Mouse (Mus musculus) naive thymus-derived CD4-positive, alpha-beta T cell, adult 2 months (primary cell): Measurements from ENCODE around the gene Khk.
A peak's percentile ranks its signal among the peaks of the same experiment; 100 is the strongest.

ENCODE experiments used
- DNase-seq: peaks from one replicate; pipeline ENCODE4 v3.0.0-alpha.2; 2011; ENCODE audit warnings: low read depth

The Khk gene

GRCm38 (mm10) chr5:30913060-30913841, 8.0 kb upstream of the Khk start, which contains the start of gene Emilin1:
Gene Emilin1 (plus strand): TSS chr5:30913402.
- no peak for DNase-seq

- DNase-seq, result no peak
These were observed 7.1 kb upstream of the Khk start for GRCm38 (mm10) chr5:30914101-30914635.

GRCm38 (mm10) chr5:30914849-30915248, 6.4 kb upstream of the Khk start:
- no peak for DNase-seq

GRCm38 (mm10) chr5:30915456-30915855, 5.8 kb upstream of the Khk start:
- DNase-seq, result no peak

GRCm38 (mm10) chr5:30915974-30916433, 5.2 kb upstream of the Khk start:
- DNase-seq, result peak; percentile 77

GRCm38 (mm10) chr5:30916841-30917240, 4.4 kb upstream of the Khk start:
- no peak for DNase-seq

- DNase-seq, result no peak
These were observed 3.9 kb upstream of the Khk start for GRCm38 (mm10) chr5:30917348-30917747.

DNA sequence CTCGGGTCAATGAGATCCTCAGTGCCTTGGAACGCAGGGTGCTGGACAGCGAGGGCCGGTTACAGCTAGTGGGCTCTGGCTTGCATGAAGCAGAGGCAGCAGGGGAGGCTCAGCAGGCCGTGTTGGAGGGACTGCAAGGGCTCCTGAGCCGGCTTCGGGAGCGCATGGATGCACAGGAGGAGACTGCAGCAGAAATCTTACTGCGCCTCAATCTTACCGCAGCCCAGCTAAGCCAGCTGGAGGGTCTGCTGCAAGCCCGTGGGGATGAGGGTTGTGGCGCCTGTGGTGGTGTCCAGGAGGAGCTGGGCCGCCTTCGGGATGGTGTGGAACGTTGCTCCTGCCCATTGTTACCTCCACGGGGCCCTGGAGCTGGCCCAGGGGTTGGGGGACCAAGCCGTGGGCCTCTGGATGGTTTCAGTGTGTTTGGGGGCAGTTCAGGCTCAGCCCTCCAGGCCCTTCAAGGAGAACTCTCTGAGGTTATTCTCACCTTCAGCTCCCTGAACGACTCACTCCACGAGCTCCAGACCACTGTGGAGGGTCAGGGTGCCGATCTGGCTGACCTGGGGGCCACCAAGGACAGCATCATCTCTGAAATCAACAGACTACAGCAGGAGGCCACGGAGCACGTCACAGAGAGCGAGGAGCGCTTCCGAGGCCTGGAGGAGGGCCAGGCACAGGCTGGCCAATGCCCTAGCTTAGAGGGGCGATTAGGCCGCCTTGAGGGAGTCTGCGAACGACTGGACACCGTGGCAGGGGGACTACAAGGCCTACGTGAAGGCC, 3.1 kb upstream of the Khk start:
- no peak for DNase-seq

- DNase-seq, result no peak
These were observed 2.5 kb upstream of the Khk start for GRCm38 (mm10) chr5:30918691-30919090.

- no peak for DNase-seq
These were observed 1.2 kb upstream of the Khk start for GRCm38 (mm10) chr5:30919831-30920614.

- DNase-seq, result no peak
These were observed 610 bp upstream of the Khk start for GRCm38 (mm10) chr5:30920621-30921020.

DNA sequence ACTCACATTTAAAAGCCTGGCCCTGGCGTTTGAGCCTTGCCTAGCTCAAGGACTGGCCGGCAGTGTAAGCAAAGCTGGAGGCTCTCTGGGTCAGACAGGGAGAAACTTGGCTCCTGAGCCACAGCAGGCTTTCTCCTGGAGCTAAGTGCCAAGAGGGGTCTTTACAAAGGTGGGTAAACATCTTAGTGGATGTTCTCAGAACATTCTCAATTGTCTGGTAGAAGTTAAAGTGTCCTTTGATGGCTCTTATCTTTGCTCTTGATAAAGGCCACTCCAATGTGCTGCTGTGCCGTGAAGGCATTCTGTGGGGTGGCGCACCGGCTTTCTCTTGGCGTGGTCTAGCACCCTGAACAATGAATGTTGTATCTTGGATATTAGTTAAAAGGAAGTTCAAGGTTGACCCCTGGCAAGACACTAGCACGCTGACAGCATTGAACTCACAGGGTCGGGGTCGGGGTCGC, 1.4 kb downstream of the Khk start:
- no peak for DNase-seq

- DNase-seq, result no peak
These were observed 1.9 kb downstream of the Khk start for GRCm38 (mm10) chr5:30923119-30923518.

- no peak for DNase-seq
These were observed 3.4 kb downstream of the Khk start for GRCm38 (mm10) chr5:30924614-30925013.

DNA sequence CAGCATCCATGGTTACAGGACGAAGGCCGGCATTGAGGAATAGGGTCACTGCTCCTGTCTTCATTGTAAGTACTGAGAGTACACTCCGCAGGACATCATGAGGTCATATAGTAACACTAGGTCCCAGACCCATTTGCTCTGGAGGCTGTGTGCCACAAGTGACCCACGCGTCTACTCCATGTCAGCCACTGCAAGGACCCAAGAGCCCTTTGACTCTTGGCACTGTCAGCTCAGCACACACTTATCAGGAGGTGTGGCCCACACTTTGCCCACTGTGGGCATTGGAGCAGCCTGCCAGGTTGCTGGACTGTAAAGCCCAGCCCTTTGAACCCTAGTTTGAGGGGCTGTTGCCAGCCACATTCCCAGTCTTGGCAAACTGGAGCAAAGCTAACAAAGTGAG, 4.0 kb downstream of the Khk start:
- DNase-seq, result no peak

DNA sequence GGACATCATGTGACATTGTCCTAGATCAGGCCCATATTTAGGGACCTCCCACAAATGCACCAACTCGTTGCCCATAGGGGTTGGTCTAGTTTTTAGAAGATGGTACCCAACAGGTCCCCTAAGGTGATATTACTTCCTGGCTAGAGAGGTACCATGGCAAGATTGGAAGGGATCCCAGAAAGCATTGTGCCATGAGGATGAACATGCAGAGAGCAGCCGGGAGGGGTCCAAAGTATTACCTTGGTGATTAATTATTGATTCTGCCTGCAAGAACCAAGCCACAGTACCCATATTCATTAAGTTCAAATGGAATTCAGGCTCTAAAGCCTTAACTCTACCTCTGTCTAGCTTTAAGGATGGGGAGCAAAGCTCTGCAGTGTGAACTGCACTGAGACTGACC, 4.8 kb downstream of the Khk start:
- no peak for DNase-seq

DNA sequence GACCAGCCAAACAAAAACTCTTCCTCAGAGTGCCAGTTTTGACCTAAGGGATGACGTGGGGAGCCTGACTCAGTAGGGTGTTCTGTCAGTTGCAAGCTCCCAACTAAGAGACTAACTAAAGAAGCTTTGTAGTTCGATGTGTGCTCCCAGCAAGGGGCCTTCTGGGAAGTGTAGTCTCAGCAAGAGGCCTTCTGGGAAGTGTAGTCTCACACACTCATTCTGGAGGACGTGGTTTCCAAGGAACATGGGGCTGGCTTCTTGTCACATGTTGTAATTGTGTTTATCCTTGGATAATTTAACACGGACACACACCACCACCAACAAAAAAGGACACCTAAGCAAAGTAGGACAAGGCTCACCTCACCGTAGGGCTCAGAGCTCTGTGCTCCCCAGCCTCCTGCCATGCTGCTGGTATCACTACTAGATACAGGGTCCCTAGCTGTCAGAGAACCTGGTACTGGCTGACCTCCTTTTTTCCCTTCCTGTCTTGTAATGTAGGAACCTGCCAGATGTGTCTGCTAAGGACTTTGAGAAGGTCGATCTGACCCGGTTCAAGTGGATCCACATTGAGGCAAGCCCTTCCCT, 6.8 kb downstream of the Khk start:
- peak; percentile 23 for DNase-seq

DNA sequence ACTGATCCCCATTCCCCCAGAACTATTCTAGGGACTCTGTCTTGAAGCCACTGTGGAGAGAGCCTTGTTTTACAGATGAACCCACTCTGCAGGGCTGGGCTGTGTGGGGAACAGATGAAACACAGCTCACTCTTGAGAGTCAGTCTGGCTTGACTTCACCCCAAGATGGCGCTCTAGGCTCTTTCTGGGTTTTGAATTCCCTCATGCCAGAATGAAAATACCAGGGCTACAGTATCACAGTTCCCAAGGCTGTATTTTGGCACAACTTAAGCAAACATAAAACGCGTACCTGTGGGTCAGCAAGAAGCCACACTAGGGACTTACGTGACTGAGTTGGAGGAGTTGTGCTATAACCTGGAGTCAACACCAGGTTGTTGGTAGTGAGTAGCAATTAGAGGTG, 8.9 kb downstream of the Khk start:
- peak; percentile 74 for DNase-seq

GRCm38 (mm10) chr5:30930846-30931245, 9.6 kb downstream of the Khk start:
- DNase-seq, result no peak

- DNase-seq, result no peak
These were observed 10.1 kb downstream of the Khk start for GRCm38 (mm10) chr5:30931378-30931777.

DNA sequence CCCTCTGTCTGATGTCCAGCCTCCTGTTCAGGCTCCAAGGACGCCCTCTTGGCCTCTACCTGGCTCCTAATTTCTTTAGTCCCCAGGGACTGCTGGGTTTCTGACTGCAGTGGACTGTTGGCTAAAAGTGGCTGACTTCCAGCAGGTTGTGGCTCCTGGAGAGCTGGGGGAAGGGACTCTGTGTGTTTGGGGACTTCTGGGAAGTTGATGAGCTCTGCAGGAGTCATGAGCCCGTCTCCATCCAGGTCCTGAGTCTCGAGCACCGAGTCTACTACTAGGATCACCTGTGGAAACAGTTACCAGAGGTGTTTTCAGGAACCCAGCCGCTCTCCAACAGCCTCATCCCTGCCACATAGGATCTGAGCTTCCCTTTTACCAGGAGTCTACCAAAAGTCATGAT, 12.5 kb downstream of the Khk start:
- no peak for DNase-seq
